Mouse (Mus musculus) hindbrain, postnatal 0 days (tissue): ENCODE data around the gene Engase. TPM values are rescaled to one million over a fixed set of nuclear protein-coding genes. Genes with fewer than 3 reads are reported as not detected.

Experiments
- ATAC-seq: fragments of 200-750 bp; cut with Nextera tagmentation; 2 replicates; pipeline ENCODE4 v1.8.0; 2017; ENCODE audit warnings: mild to moderate bottlenecking, moderate TSS enrichment, moderate library complexity
- DNase-seq: peaks from one replicate; pipeline ENCODE4 v3.0.0-alpha.2; 2015; ENCODE audit warnings: low spot score
- H3K27ac ChIP-seq: fragments of 300-500 bp; sonication (generic); 2 replicates; pipeline ENCODE4 v1.5.1; 2014; ENCODE audit warnings: mild to moderate bottlenecking
- H3K27me3 ChIP-seq: fragments of 300-500 bp; sonication (generic); 2 replicates; pipeline ENCODE4 v1.6.1; 2014; ENCODE audit warnings: low read length, mixed read lengths; ENCODE audit not compliant: insufficient read depth
- H3K36me3 ChIP-seq: fragments of 300-500 bp; sonication (generic); 2 replicates; pipeline ENCODE4 v1.6.1; 2014; ENCODE audit warnings: low read length, mixed read lengths; ENCODE audit not compliant: insufficient read depth
- H3K4me1 ChIP-seq: fragments of 300-500 bp; sonication (generic); 2 replicates; pipeline ENCODE4 v1.6.1; 2014; ENCODE audit warnings: antibody characterized with exemption, low read length, mixed read lengths; ENCODE audit not compliant: insufficient read depth
- H3K4me2 ChIP-seq: fragments of 300-500 bp; sonication (generic); 2 replicates; pipeline ENCODE4 v1.6.1; 2014; ENCODE audit warnings: low read depth, mild to moderate bottlenecking, low read length, moderate library complexity, mixed read lengths
- H3K4me3 ChIP-seq: fragments of 300-500 bp; sonication (generic); 2 replicates; pipeline ENCODE4 v1.5.1; 2014; ENCODE audit warnings: low read length
- H3K9ac ChIP-seq: fragments of 300-500 bp; sonication (generic); replicated peaks from 2 replicates; pipeline ENCODE4 v1.6.1; 2014; ENCODE audit warnings: mild to moderate bottlenecking, low read length, moderate library complexity, mixed read lengths
- H3K9me3 ChIP-seq: fragments of 300-500 bp; sonication (generic); 2 replicates; pipeline ENCODE4 v1.6.1; 2016; ENCODE audit warnings: low read length, mixed read lengths
- CTCF ChIP-seq: IDR thresholded peaks from 2 replicates; pipeline ENCODE4 v1.5.1; 2016; ENCODE audit warnings: antibody characterized with exemption, control low read depth, low read depth
- WGBS: fragments of 180-500 bp; shearing (Covaris S2); extraction: QIAGEN DNeasy Blood & Tissue Kit; methylation state at CpG from one replicate; pipeline ENCODE4 v1.1.7; 2014; 5-methylcytosine and 5-hydroxymethylcytosine counted together
- polyA plus RNA-seq: library from polyadenylated mRNA; unstranded; fragments of >200 nt; fragmentation: Nextera tagmentation; extraction: Ambion mirVana; gene quantifications from 2 replicates; pipeline ENCODE4 v1.2.1, GENCODE M21; 2015
- total RNA-seq: library from RNA; depleted of rRNA; stranded (reverse); fragments of >200 nt; gene quantifications from 2 replicates; pipeline ENCODE4 v1.2.3, GENCODE M21; 2014

Gene Engase
- total and polyA plus RNA-seq, 2 experiments from 2014 or later, result 6.5 to 9.0 TPM

GRCm38 (mm10) chr11:118431100-118431948 is 45.3 kb upstream of the Engase start:
- no peak for ATAC-seq
- Histone ChIP-seq H3K9me3 (no peaks in the 10 kb centered on the region), H3K4me3 (no peak overlapping the region), H3K36me3 (no peaks in the 10 kb centered on the region), H3K27ac (no peak overlapping the region), H3K27me3 (no peaks in the 10 kb centered on the region), H3K4me2 (no peak overlapping the region), H3K4me1 (peaks cover 13% of the 10 kb centered on the region), H3K9ac (no peak overlapping the region)
- TF ChIP-seq CTCF, result no peak
- WGBS, result 64% methylated on average over 16 of the region's 16 CpGs
- DNase-seq, result no peak

- Histone ChIP-seq H3K4me3 (no peak overlapping the region), H3K9ac (0 out of 2 replicates have a peak overlapping the region, but pooled peaks have one; percentile 5), H3K4me1 (peaks cover 18% of the 10 kb centered on the region), H3K4me2 (peak overlapping the region; percentile 34), H3K9me3 (no peaks in the 10 kb centered on the region), H3K27ac (no peak overlapping the region), H3K27me3 (no peaks in the 10 kb centered on the region), H3K36me3 (no peaks in the 10 kb centered on the region)
- DNase-seq (peak; percentile 45), ATAC-seq (no peak)
- TF ChIP-seq CTCF, result no peak
- WGBS, result 52% methylated on average over 10 of the region's 10 CpGs
These were observed 43.2 kb upstream of the Engase start for GRCm38 (mm10) chr11:118433398-118433868.

- no peak for TF ChIP-seq CTCF
- Histone ChIP-seq H3K4me1 (peaks cover 23% of the 10 kb centered on the region), H3K4me2 (peak overlapping the region; percentile 34), H3K27me3 (no peaks in the 10 kb centered on the region), H3K9ac (0 out of 2 replicates have a peak overlapping the region, but pooled peaks have one; percentile 5), H3K9me3 (no peaks in the 10 kb centered on the region), H3K27ac (no peak overlapping the region), H3K4me3 (no peak overlapping the region), H3K36me3 (no peaks in the 10 kb centered on the region)
- DNase-seq (no peak), ATAC-seq (no peak)
- 34% methylated on average over 13 of the region's 13 CpGs for WGBS
These were observed 42.5 kb upstream of the Engase start for GRCm38 (mm10) chr11:118434093-118434492.

GRCm38 (mm10) chr11:118436471-118436935 is 40.1 kb upstream of the Engase start:
- 18% methylated on average over 6 of the region's 6 CpGs for WGBS
- no peak overlapping the region for H3K4me2 ChIP-seq
- TF ChIP-seq CTCF, result peak; percentile 75
- no peaks in the 10 kb centered on the region for H3K27me3 ChIP-seq
- peak overlapping the region; percentile 8; the same call in 1 of the 2 replicates for H3K27ac ChIP-seq
- ATAC-seq, result peak; percentile 92
- H3K9ac ChIP-seq, result no peak overlapping the region
- peak; percentile 85 for DNase-seq
- no peak overlapping the region for H3K4me3 ChIP-seq
- no peaks in the 10 kb centered on the region for H3K9me3 ChIP-seq
- no peaks in the 10 kb centered on the region for H3K36me3 ChIP-seq
- peaks cover 27% of the 10 kb centered on the region for H3K4me1 ChIP-seq

GRCm38 (mm10) chr11:118438665-118439414 is 37.8 kb upstream of the Engase start:
- H3K9ac ChIP-seq, result no peak overlapping the region
- peak; percentile 68 for DNase-seq

GRCm38 (mm10) chr11:118442691-118443090 is 33.9 kb upstream of the Engase start:
- WGBS, result 68% methylated on average over 13 of the region's 13 CpGs
- H3K36me3 ChIP-seq, result no peaks in the 10 kb centered on the region
- no peak for ATAC-seq
- TF ChIP-seq CTCF, result no peak
- DNase-seq, result peak; percentile 21
- no peaks in the 10 kb centered on the region for H3K27me3 ChIP-seq
- H3K4me3 ChIP-seq, result no peak overlapping the region
- H3K27ac ChIP-seq, result no peak overlapping the region
- no peak overlapping the region for H3K4me2 ChIP-seq
- no peaks in the 10 kb centered on the region for H3K9me3 ChIP-seq
- no peak overlapping the region for H3K9ac ChIP-seq
- 0 out of 2 replicates have a peak, but pooled peaks cover 10% of the 10 kb centered on the region for H3K4me1 ChIP-seq

More at GRCm38 (mm10) chr11:118438665-118439414, 37.8 kb upstream of the Engase start:
- 19% methylated on average over 11 of the region's 11 CpGs for WGBS
- Histone ChIP-seq H3K27me3 (no peaks in the 10 kb centered on the region), H3K36me3 (no peaks in the 10 kb centered on the region), H3K4me2 (no peak overlapping the region), H3K4me3 (no peak overlapping the region), H3K9me3 (no peaks in the 10 kb centered on the region), H3K27ac (peak overlapping the region; percentile 16), H3K4me1 (peaks cover 20% of the 10 kb centered on the region)
- peak; percentile 53 for ATAC-seq
- TF ChIP-seq CTCF, result no peak
